Mouse (Mus musculus) inflammation-experienced regulatory T-cells (primary cell): ENCODE results near the gene Scn2b. TPM values are rescaled to one million over a fixed set of nuclear protein-coding genes. Genes with fewer than 3 reads are reported as not detected.

ENCODE experiments used
- polyA plus RNA-seq, 2 experiments: library from polyadenylated mRNA; unstranded; fragments of 100-300 nt; shearing (Covaris generic); gene quantifications; one replicate each; pipeline ENCODE4 v1.2.1; 2017

The Scn2b gene
- under 1 TPM; 0.14 to 0.39 TPM for polyA plus RNA-seq

GRCm38 (mm10) chr9:45117741-45118431 is at the start of gene Scn2b:
TSS of gene Scn2b (plus strand) at chr9:45117782.

GRCm38 (mm10) chr9:45079011-45079410 is 38.6 kb upstream of the Scn2b start, which contains the start of gene Jaml:
TSS of gene Jaml (plus strand) at chr9:45079183.

GRCm38 (mm10) chr9:45138191-45139032 is 20.8 kb downstream of the Scn2b start, which contains the start of gene Scn4b:
TSS of gene Scn4b (plus strand) at chr9:45138395.

Other genes with a start within 250 kb of the Scn2b start
- 10 to 100 TPM; 62.9 to 84.1 TPM for gene Kmt2a, start 236.5 kb upstream of the Scn2b start, polyA plus RNA-seq
- gene Atp5l, start 197.0 kb upstream of the Scn2b start, polyA plus RNA-seq, result 100 to 1,000 TPM; 295 to 303 TPM
- 10 to 100 TPM; 45.1 to 47.9 TPM for gene Ube4a, start 152.2 kb upstream of the Scn2b start, polyA plus RNA-seq
- 1,000 to 10,000 TPM; 1,426 to 1,451 TPM for gene Cd3g, start 137.4 kb upstream of the Scn2b start, polyA plus RNA-seq
- gene Cd3d, start 136.0 kb upstream of the Scn2b start, polyA plus RNA-seq, result 100 to 1,000 TPM; 756 to 785 TPM
- gene Cd3e, start 108.2 kb upstream of the Scn2b start, polyA plus RNA-seq, result 1,000 to 10,000 TPM; 1,280 to 1,314 TPM
- gene Mpzl2, start 78.0 kb upstream of the Scn2b start, polyA plus RNA-seq, result under 1 TPM; 0.13 to 0.28 TPM
- 10 to 100 TPM in 1 of 2 experiments, 1 to 10 TPM in 1; 9.4 to 14.4 TPM for gene Mpzl3, start 62.6 kb upstream of the Scn2b start, polyA plus RNA-seq
- 1 to 10 TPM; 5.0 to 8.7 TPM for gene Jaml, start 38.6 kb upstream of the Scn2b start, polyA plus RNA-seq
- 1 to 10 TPM in 1 of 2 experiments, under 1 TPM in 1; 0.25 to 1.1 TPM for gene Scn4b, start 20.6 kb downstream of the Scn2b start, polyA plus RNA-seq
- 1 to 10 TPM; 1.5 to 6.0 TPM for gene BC049352, start 64.2 kb downstream of the Scn2b start, polyA plus RNA-seq
- under 1 TPM; 0.31 to 0.89 TPM for gene Tmprss4, start 86.3 kb downstream of the Scn2b start, polyA plus RNA-seq
- 100 to 1,000 TPM in 1 of 2 experiments, 10 to 100 TPM in 1; 39.1 to 103 TPM for gene Il10ra, start 151.4 kb downstream of the Scn2b start, polyA plus RNA-seq
- gene Tmprss13, start 201.3 kb downstream of the Scn2b start, polyA plus RNA-seq, result 1 to 10 TPM in 1 of 2 experiments, under 1 TPM in 1; 0.28 to 1.4 TPM